Mouse (Mus musculus): ENCODE measurements at regions not wholly inside any gene's neighbourhood (a gene's known extent, or its start where the extent isn't known, plus 50 kb on each side); places are given as distances from the start of the nearest gene placed in this dataset.

- DNase-seq (ENCODE audit: low read depth, low spot score), result no peak
These were observed 139.1 kb upstream of the Map3k7 start for GRCm38 (mm10) chr4:31824518-31825437.

GRCm38 (mm10) chr4:31825438-31825830, 138.5 kb upstream of the Map3k7 start:
- no peak for DNase-seq (ENCODE audit: low read depth, low spot score)

- DNase-seq (ENCODE audit: low read depth, low spot score), result no peak
These were observed 137.2 kb upstream of the Map3k7 start for GRCm38 (mm10) chr4:31826661-31827060.

GRCm38 (mm10) chr4:31827266-31827665, 136.6 kb upstream of the Map3k7 start:
- no peak for DNase-seq (ENCODE audit: low read depth, low spot score)

GRCm38 (mm10) chr4:31830241-31830640, 133.7 kb upstream of the Map3k7 start:
- DNase-seq (ENCODE audit: low read depth, low spot score), result no peak

- DNase-seq (ENCODE audit: low read depth, low spot score), result no peak
These were observed 132.4 kb upstream of the Map3k7 start for GRCm38 (mm10) chr4:31831469-31831868.

- no peak for DNase-seq (ENCODE audit: low read depth, low spot score)
These were observed 130.1 kb upstream of the Map3k7 start for GRCm38 (mm10) chr4:31833828-31834227.

GRCm38 (mm10) chr4:31835051-31835450, 128.8 kb upstream of the Map3k7 start:
- no peak for DNase-seq (ENCODE audit: low read depth, low spot score)

GRCm38 (mm10) chr4:31838592-31838991, 125.3 kb upstream of the Map3k7 start:
- DNase-seq (ENCODE audit: low read depth, low spot score), result no peak

GRCm38 (mm10) chr4:31849763-31850162, 114.1 kb upstream of the Map3k7 start:
- DNase-seq (ENCODE audit: low read depth, low spot score), result no peak

- DNase-seq (ENCODE audit: low read depth, low spot score), result peak; percentile 31
These were observed 112.9 kb upstream of the Map3k7 start for GRCm38 (mm10) chr4:31851006-31851405.

- DNase-seq (ENCODE audit: low read depth, low spot score), result peak; percentile 63
These were observed 110.0 kb upstream of the Map3k7 start for GRCm38 (mm10) chr4:31853851-31854250.

- no peak for DNase-seq (ENCODE audit: low read depth, low spot score)
These were observed 103.5 kb upstream of the Map3k7 start for GRCm38 (mm10) chr4:31860389-31860788.

- no peak for DNase-seq (ENCODE audit: low read depth, low spot score)
These were observed 102.7 kb upstream of the Map3k7 start for GRCm38 (mm10) chr4:31861172-31861571.

GRCm38 (mm10) chr4:31872985-31873983, 90.6 kb upstream of the Map3k7 start:
- DNase-seq (ENCODE audit: low read depth, low spot score), result peak; percentile 26

GRCm38 (mm10) chr4:31877389-31877788, 86.5 kb upstream of the Map3k7 start:
- peak; percentile 26 for DNase-seq (ENCODE audit: low read depth, low spot score)

GRCm38 (mm10) chr4:31878493-31879191, 85.3 kb upstream of the Map3k7 start:
- DNase-seq (ENCODE audit: low read depth, low spot score), result no peak

- DNase-seq (ENCODE audit: low read depth, low spot score), result no peak
These were observed 84.7 kb upstream of the Map3k7 start for GRCm38 (mm10) chr4:31879192-31879585.

- DNase-seq (ENCODE audit: low read depth, low spot score), result peak; percentile 36
These were observed 83.7 kb upstream of the Map3k7 start for GRCm38 (mm10) chr4:31880213-31880612.

GRCm38 (mm10) chr4:31889673-31890072, 74.2 kb upstream of the Map3k7 start:
- peak; percentile 18 for DNase-seq (ENCODE audit: low read depth, low spot score)

GRCm38 (mm10) chr4:31909086-31909673, 54.7 kb upstream of the Map3k7 start:
- DNase-seq (ENCODE audit: low read depth, low spot score), result no peak
